Mouse (Mus musculus) E14TG2a.4 (cell line): ENCODE results near the gene Crocc.
A peak's percentile ranks its signal among the peaks of the same experiment; 100 is the strongest.

Experiments used
- H3K27me3 ChIP-seq: 2 replicates; pipeline ENCODE4 v1.6.1; 2014; ENCODE audit warnings: low read length, control low read depth; ENCODE audit not compliant: insufficient read depth
- H3K36me3 ChIP-seq: 2 replicates; pipeline ENCODE4 v1.6.1; 2014; ENCODE audit warnings: low read length, control low read depth; ENCODE audit not compliant: insufficient read depth
- H3K4me1 ChIP-seq: replicated peaks from 2 replicates; pipeline ENCODE4 v1.6.1; 2014; ENCODE audit warnings: low read depth, low read length, control low read depth
- H3K4me3 ChIP-seq: replicated peaks from 2 replicates; pipeline ENCODE4 v1.5.1; 2014; ENCODE audit warnings: mild to moderate bottlenecking, low read length
- H3K9me3 ChIP-seq: 2 replicates; pipeline ENCODE4 v1.6.1; 2014; ENCODE audit warnings: low read length, control low read depth
- CTCF ChIP-seq: conservative IDR thresholded peaks from 2 replicates; pipeline ENCODE4 v1.5.1; 2014; ENCODE audit warnings: low read length
- NANOG ChIP-seq: IDR thresholded peaks from 2 replicates; pipeline ENCODE4 v1.6.1; 2014; ENCODE audit warnings: borderline replicate concordance, low read length, mixed read lengths
- POU5F1 ChIP-seq: IDR thresholded peaks from 2 replicates; pipeline ENCODE4 v1.6.1; 2014; ENCODE audit warnings: low read length, borderline replicate concordance

Crocc gene

DNA sequence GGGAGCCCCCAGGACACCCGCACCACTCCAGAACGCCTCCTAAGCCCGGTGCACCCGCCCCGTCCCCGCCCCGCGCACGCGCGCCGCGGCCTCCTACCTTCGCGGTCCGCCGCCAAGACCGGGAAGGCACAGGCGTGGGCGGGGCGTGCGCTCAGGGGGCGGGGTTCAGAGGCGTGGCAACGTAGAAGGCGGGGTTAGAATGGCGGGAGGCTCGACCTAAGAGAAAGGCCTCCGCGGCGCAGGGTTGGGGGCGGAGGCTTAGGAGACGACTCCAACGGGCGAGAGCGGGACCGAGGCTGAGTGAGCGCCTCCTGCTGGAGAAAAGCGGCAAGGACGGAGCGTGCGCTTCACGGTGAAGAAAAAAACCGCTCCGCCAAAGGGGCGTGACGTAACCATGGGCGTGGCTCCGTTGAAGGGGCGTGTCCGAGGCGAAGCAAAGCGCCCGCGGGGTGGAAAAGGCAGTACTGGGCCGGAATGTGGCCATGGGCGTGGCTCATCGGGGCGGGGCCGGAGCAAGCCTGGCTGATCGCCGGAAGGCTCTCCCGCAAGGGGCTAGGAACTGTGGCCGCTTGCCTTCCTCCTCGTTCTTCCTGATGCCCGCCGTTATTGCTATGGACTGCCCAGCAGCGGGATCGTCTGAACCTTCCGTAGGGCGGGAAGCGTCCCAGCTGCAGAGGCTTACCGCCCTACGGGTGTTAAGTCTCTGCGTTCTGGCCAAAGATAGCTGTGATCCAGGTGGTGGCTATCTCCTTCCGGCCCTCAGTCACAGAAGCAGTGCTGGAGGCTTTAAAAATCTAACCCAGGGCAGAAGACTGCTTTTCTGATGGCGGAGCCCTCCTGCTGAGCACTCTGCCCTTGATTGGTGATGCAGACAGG lies at the start of gene Crocc:
Crocc (minus strand) TSS at position 125 of the 876 bp plus-strand sequence.
- Histone ChIP-seq H3K27me3 (no peaks in the 10 kb centered on the region), H3K4me3 (peak within 1 kb of the TSS; percentile 87), H3K4me1 (peaks cover 49% of the 10 kb centered on the region), H3K9me3 (no peaks in the 10 kb centered on the region), H3K36me3 (peaks cover 6% of the 10 kb centered on the region)
- TF ChIP-seq NANOG (no peak), CTCF (peak; percentile 69), POU5F1 (no peak)

- Histone ChIP-seq H3K9me3 (no peaks in the 10 kb centered on the region), H3K4me1 (peaks cover 36% of the 10 kb centered on the region), H3K4me3 (no peak overlapping the region), H3K36me3 (peaks cover 23% of the 10 kb centered on the region), H3K27me3 (peaks cover 6% of the 10 kb centered on the region; the same call in 1 of the 2 replicates)
- TF ChIP-seq POU5F1: no peak
- no peak for TF ChIP-seq CTCF
- TF ChIP-seq NANOG: no peak
Observed at GRCm38 (mm10) chr4:141108196-141108732, 47.9 kb upstream of the Crocc start.

DNA sequence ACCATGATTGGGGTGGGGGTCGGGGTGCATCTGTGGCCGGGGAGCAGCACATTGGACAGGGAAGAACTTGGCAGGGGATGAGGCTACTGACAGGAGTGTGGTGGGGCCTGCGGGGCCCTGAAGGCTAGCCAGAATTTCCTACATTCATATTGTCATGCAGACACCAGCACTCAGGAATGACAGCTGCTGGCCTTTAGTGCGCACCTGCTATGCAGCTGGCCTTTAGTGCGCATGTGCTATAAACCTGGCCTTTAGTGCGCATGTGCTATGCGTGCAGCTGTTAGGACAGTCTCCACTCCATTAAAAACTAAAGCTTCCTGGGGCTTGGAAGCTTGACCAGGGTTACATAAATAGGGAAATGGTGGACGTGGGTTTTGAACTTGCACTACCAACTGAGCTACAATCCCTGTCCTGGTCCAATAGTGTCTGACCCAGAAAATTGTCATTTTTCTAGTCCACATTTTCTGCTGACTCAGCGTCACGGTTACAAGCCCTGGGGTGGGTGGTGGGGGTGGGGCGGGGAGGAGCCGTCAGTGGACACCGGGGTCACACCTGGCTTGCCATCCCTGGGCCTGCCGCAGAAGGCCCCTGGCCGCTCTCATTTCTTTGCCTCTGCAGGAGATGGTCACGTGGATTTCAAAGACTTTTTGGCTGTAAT lies 46.3 kb upstream of the Crocc start:
- peaks cover 32% of the 10 kb centered on the region for H3K4me1 ChIP-seq
- no peak overlapping the region for H3K4me3 ChIP-seq
- H3K36me3 ChIP-seq: peaks cover 7% of the 10 kb centered on the region
- H3K9me3 ChIP-seq: no peaks in the 10 kb centered on the region
- TF ChIP-seq POU5F1 (no peak), CTCF (no peak), NANOG (no peak)
- H3K27me3 ChIP-seq: peaks cover 6% of the 10 kb centered on the region; the same call in 1 of the 2 replicates

- TF ChIP-seq POU5F1: no peak
- TF ChIP-seq CTCF: peak; percentile 95
- no peak overlapping the region for H3K4me3 ChIP-seq
- peaks cover 59% of the 10 kb centered on the region for H3K4me1 ChIP-seq
- H3K27me3 ChIP-seq: no peaks in the 10 kb centered on the region; the same call in 1 of the 2 replicates
- no peaks in the 10 kb centered on the region for H3K36me3 ChIP-seq
- no peaks in the 10 kb centered on the region for H3K9me3 ChIP-seq
Observed at GRCm38 (mm10) chr4:141101855-141102254, 41.5 kb upstream of the Crocc start.

- no peak for TF ChIP-seq NANOG
- no peak for TF ChIP-seq CTCF
- TF ChIP-seq POU5F1: no peak
- H3K4me3 ChIP-seq: no peak overlapping the region; the same call in 1 of the 2 replicates
- no peaks in the 10 kb centered on the region; the same call in 1 of the 2 replicates for H3K27me3 ChIP-seq
- peaks cover 58% of the 10 kb centered on the region for H3K4me1 ChIP-seq
- H3K36me3 ChIP-seq: no peaks in the 10 kb centered on the region
- no peaks in the 10 kb centered on the region for H3K9me3 ChIP-seq
Observed at GRCm38 (mm10) chr4:141101291-141101690, 40.9 kb upstream of the Crocc start.

DNA sequence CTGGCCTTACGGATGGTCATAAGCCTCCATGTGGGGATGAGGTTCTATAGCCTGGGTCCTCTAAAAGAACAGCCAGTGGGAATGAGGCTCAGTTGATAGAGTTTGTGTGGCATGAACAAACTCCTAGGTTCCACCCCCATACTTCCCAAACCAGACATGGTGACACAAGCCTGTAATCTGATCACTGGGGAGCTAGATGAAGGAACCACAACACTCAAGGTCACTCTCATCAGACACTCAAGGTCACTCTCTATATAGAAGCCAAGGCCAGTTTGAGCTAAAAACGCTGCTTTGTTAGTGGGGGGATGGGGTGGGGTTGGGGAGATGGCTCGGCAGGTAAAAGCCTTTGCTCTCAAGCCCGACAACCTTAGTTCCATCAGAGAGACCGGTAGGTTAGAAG lies 39.6 kb upstream of the Crocc start:
- Histone ChIP-seq H3K36me3 (no peaks in the 10 kb centered on the region), H3K27me3 (no peaks in the 10 kb centered on the region; the same call in 1 of the 2 replicates), H3K9me3 (no peaks in the 10 kb centered on the region), H3K4me1 (peaks cover 64% of the 10 kb centered on the region), H3K4me3 (no peak overlapping the region)
- no peak for TF ChIP-seq CTCF
- no peak for TF ChIP-seq POU5F1
- no peak for TF ChIP-seq NANOG

DNA sequence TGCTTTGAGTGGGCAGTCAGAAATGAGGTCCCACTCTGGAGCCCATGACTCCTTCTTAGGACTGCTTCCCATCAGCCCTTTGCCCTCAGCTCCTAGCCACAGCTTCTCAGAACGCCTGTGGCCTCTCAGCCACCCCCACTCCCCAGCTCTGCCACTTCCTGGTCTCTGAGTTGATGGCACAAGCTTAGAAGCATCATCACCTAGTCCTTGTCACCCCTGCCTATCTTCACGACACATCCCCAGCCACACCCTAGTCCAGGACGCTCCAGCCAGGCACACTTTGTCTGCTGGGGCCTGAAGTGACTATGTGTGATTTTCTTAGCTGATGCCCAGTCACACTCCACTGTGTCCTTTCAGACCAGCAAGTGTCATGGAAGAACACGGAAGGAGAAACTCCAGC lies 38.6 kb upstream of the Crocc start:
- H3K27me3 ChIP-seq: no peaks in the 10 kb centered on the region; the same call in 1 of the 2 replicates
- H3K9me3 ChIP-seq: no peaks in the 10 kb centered on the region
- H3K4me1 ChIP-seq: peaks cover 72% of the 10 kb centered on the region
- no peak overlapping the region for H3K4me3 ChIP-seq
- TF ChIP-seq CTCF (no peak), POU5F1 (no peak), NANOG (no peak)
- no peaks in the 10 kb centered on the region for H3K36me3 ChIP-seq

GRCm38 (mm10) chr4:141096710-141097109 lies 36.4 kb upstream of the Crocc start:
- Histone ChIP-seq H3K9me3 (no peaks in the 10 kb centered on the region), H3K36me3 (no peaks in the 10 kb centered on the region), H3K4me1 (peaks cover 68% of the 10 kb centered on the region), H3K4me3 (no peak overlapping the region), H3K27me3 (no peaks in the 10 kb centered on the region; the same call in 1 of the 2 replicates)
- TF ChIP-seq NANOG: no peak
- no peak for TF ChIP-seq CTCF
- TF ChIP-seq POU5F1: no peak
